9 mouse cellular contexts compared by ENCODE assay signal in the genomic region with DNA sequence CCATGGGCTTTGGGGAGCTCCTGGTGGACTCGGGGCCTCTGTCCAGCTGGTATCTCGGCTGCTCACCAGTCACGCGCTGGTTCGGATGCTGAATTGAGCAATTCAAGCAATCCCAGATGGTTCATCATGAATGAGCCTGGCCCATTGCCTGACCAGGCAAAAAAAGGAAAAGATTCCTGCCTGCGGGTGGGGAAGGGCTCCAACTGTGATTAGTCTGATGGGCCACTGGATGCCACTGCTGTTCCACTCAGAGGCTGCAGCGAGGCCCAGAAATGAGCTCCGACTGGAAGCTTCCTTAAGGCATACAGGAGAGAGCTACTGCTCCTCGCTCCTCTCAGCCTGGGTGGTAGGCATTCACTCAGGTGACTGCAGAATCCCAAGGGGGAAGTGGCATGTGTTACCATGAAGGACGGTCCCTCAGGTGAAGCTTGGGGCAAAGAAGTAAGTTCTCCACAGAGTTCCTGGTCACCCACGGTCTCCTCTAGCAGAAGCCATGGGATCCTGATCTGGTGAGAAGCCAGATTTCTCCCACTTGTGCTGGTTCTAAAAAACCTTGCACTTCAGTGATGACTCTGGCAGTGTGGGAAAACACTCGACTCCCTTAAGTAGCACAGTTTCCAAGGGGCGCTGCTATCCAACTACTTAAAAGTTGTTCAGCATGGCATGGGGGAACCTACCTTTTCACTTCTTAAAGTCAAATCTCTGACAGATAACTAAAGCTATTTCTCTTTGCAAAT. TPM values are rescaled to one million over a fixed set of nuclear protein-coding genes. Genes with fewer than 3 reads are reported as not detected.
A peak's percentile ranks its signal among the peaks of the same experiment; 100 is the strongest.
DNase-seq lines count a peak whose midpoint lies in the region; ATAC-seq and TF ChIP-seq lines count a peak whose summit lies in the region.
"Had no signal": no experiment of that assay in that cellular context is flagged by ENCODE, and none has a peak within 500 bp of the region (broad histone marks: within the 10 kb centered on the region; RNA-seq: fewer than 3 reads in every experiment).

No protein-coding gene starts in this region.

- TF ChIP-seq EP300 in ES-Bruce4 (IDR thresholded peaks at IDR 0.05; ENCODE audit: insufficient read depth, low read depth, low read length): no peak
- TF ChIP-seq EP300 in stomach, postnatal 0 days (optimal IDR thresholded peaks at IDR 0.05): no peak

- no peaks in the 10 kb centered on the region for H3K36me3 ChIP-seq in ES-Bruce4 (ENCODE audit: control insufficient read depth, insufficient read depth, low read length, poor library complexity, severe bottlenecking)
- no peaks in the 10 kb centered on the region for H3K36me3 ChIP-seq in embryonic facial prominence, embryonic 13.5 days
- H3K36me3 ChIP-seq in stomach, postnatal 0 days (ENCODE audit: control insufficient read depth, insufficient read depth, low read length): no peaks in the 10 kb centered on the region
- H3K36me3 ChIP-seq: neural tube, embryonic 12.5 days had no signal

- H3K4me2 ChIP-seq in embryonic facial prominence, embryonic 13.5 days: no peak overlapping the region
- no peak overlapping the region for H3K4me2 ChIP-seq in stomach, postnatal 0 days (replicated peaks; ENCODE audit: low read depth)

- intact Hi-C loops in heart, postnatal 14 days (cut with DNase I): loop anchor here (1.0 kb wide), 1 partner anchor 188 kb away; no protein-coding TSS in a partner anchor

- TF ChIP-seq CTCF in ES-Bruce4 (IDR thresholded peaks at IDR 0.05; ENCODE audit: low read depth, low read length): peak; percentile 48
- TF ChIP-seq CTCF in stomach, postnatal 0 days (IDR thresholded peaks at IDR 0.05; ENCODE audit: low read depth): peak; percentile 90

- no peak overlapping the region for H3K9ac ChIP-seq in ES-Bruce4 (ENCODE audit: low read depth, poor library complexity, severe bottlenecking)
- no peak overlapping the region for H3K9ac ChIP-seq in embryonic facial prominence, embryonic 13.5 days
- no peak overlapping the region for H3K9ac ChIP-seq in stomach, postnatal 0 days (ENCODE audit: low read length)
- H3K9ac ChIP-seq: neural tube, embryonic 12.5 days had no signal

- DNase-seq in adrenal gland, adult (ENCODE audit: inconsistent age in 2 of 2, low spot score in 1 of 2): peak; percentile 59 to 81
- DNase-seq in heart, postnatal 14 days: peak; percentile 68 to 71
- DNase-seq in layer of hippocampus, adult 18-20 months (ENCODE audit: low spot score in 2 of 2): peak; percentile 82 to 93
- DNase-seq in lung, postnatal 36 days: peak; percentile 82
- DNase-seq in stomach, postnatal 0 days (ENCODE audit: low spot score): peak; percentile 61
- DNase-seq in thymus, postnatal 14 days: no peak

- no peak overlapping the region for H3K4me3 ChIP-seq in ES-Bruce4 (ENCODE audit: low read depth, low read length)
- no peak overlapping the region for H3K4me3 ChIP-seq in embryonic facial prominence, embryonic 13.5 days
- H3K4me3 ChIP-seq in stomach, postnatal 0 days (ENCODE audit: low read depth, low read length): no peak overlapping the region

- 69% methylated on average over 13 of the region's 13 CpGs for WGBS in embryonic facial prominence, embryonic 13.5 days
- WGBS in stomach, postnatal 0 days: 55% methylated on average over 13 of the region's 13 CpGs

- H3K27ac ChIP-seq in ES-Bruce4 (ENCODE audit: insufficient read depth, low read length): no peak overlapping the region
- H3K27ac ChIP-seq in embryonic facial prominence, embryonic 13.5 days: no peak overlapping the region
- H3K27ac ChIP-seq in stomach, postnatal 0 days (replicated peaks): no peak overlapping the region
- H3K27ac ChIP-seq: neural tube, embryonic 12.5 days had no signal

- TF ChIP-seq POLR2A in ES-Bruce4 (IDR thresholded peaks at IDR 0.05; ENCODE audit: insufficient read depth, low read length): no peak

- H3K4me1 ChIP-seq in ES-Bruce4 (ENCODE audit: control insufficient read depth, insufficient read depth, low read length): no peaks in the 10 kb centered on the region
- peaks cover 7% of the 10 kb centered on the region for H3K4me1 ChIP-seq in embryonic facial prominence, embryonic 13.5 days
- no peaks in the 10 kb centered on the region for H3K4me1 ChIP-seq in stomach, postnatal 0 days (replicated peaks; ENCODE audit: control insufficient read depth, insufficient read depth)
- H3K4me1 ChIP-seq: neural tube, embryonic 12.5 days had no signal

- H3K27me3 ChIP-seq in ES-Bruce4 (ENCODE audit: control insufficient read depth, insufficient read depth, low read length, poor library complexity, severe bottlenecking): no peaks in the 10 kb centered on the region
- H3K27me3 ChIP-seq in embryonic facial prominence, embryonic 13.5 days: no peaks in the 10 kb centered on the region; the same call in 1 of the 2 replicates
- no peaks in the 10 kb centered on the region for H3K27me3 ChIP-seq in stomach, postnatal 0 days (ENCODE audit: control insufficient read depth, insufficient read depth, low read length)
- H3K27me3 ChIP-seq: neural tube, embryonic 12.5 days had no signal

- ATAC-seq in embryonic facial prominence, embryonic 13.5 days (ENCODE audit: insufficient number of reproducible peaks, insufficient read depth, low FRiP score, low TSS enrichment, low read depth): 0 out of 2 replicates have a peak, but pooled peaks have one; percentile 48
- peak; percentile 88 for ATAC-seq in stomach, postnatal 0 days (ENCODE audit: low FRiP score, low TSS enrichment)

- no peaks in the 10 kb centered on the region for H3K9me3 ChIP-seq in ES-Bruce4 (replicated peaks; ENCODE audit: control insufficient read depth, insufficient read depth, low read length, poor library complexity, severe bottlenecking)
- H3K9me3 ChIP-seq in embryonic facial prominence, embryonic 13.5 days: no peaks in the 10 kb centered on the region
- H3K9me3 ChIP-seq in stomach, postnatal 0 days (ENCODE audit: control insufficient read depth, low read length): no peaks in the 10 kb centered on the region
- H3K9me3 ChIP-seq: neural tube, embryonic 12.5 days had no signal

RNA-seq across cellular contexts. Expression of a gene that starts 57.3 kb away (rescaled TPM):
- 7.6 and 9.7 TPM in 2 replicates for polyA plus RNA-seq in ES-Bruce4 (2011; ENCODE audit: insufficient read depth, insufficient read length, low read depth, missing spikeins)
- 2.5 and 3.3 TPM in 2 replicates for polyA plus RNA-seq in embryonic facial prominence, embryonic 13.5 days (2015; fragmentation: Nextera tagmentation; extraction: Ambion mirVana)
- total RNA-seq in heart, postnatal 14 days (2021): 1 to 10 TPM in 1 of 2 experiments, under 1 TPM in 1; 0.98 to 1.5 TPM
- 1 to 10 TPM; 7.5 to 8.1 TPM for total RNA-seq in layer of hippocampus, adult 18-20 months (2021)
- 3.2 and 3.4 TPM in 2 replicates for polyA plus RNA-seq in stomach, postnatal 0 days (2015; fragmentation: Nextera tagmentation; extraction: Ambion mirVana)
